Mouse (Mus musculus): ENCODE measurements around the gene Mospd1. TPM values are rescaled to one million over a fixed set of nuclear protein-coding genes. Genes with fewer than 3 reads are reported as not detected.

The Mospd1 gene
- polyA plus RNA-seq (2021; fragmentation: Nextera tagmentation), result 15.0 and 20.1 TPM in 2 replicates
- long read RNA-seq, experiment 1, transcript Mospd1-202 (6 exons, 1,773 nt), result major isoform, 15 of 21 reads
- long read RNA-seq, experiment 1, partial matches to known transcripts, result 1 of 21 reads
- long read RNA-seq, experiment 1, other reads (novel, unspliced or antisense), result 5 of 21 reads
- long read RNA-seq, experiment 2, transcript Mospd1-202 (6 exons, 1,773 nt), result major isoform, 102 of 132 reads
- long read RNA-seq, experiment 2, partial matches to known transcripts, result 3 of 132 reads
- long read RNA-seq, experiment 2, other reads (novel, unspliced or antisense), result 23 of 132 reads

DNA sequence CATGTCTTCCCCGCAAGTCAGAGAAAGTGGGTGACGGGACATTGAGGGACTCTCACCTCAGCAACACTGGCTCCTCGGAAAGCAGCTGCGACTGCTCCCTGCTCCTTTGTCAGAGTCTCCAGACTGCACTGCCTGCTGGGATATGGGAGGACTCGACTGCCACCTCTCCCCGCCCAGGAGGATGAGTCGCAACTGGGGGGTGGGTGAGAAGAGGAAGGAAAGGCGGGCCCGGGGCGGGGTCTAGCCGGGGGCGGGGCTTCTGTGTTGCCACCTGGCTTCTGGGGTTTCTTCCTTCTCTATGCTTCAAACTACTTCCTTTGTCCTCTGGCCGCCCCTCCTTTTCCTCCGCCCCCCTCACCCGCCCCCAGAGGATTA, at the start of gene Mospd1:
Gene Mospd1 (minus strand): TSS at position 137 of the 375 bp plus-strand sequence.

Other genes starting within 250 kb of the Mospd1 start
- not detected in 2 replicates for gene Plac1, start 130.4 kb downstream of the Mospd1 start, polyA plus RNA-seq (2021; fragmentation: Nextera tagmentation)
- 1.5 and 1.7 TPM in 2 replicates for gene Fam122b, start 100.7 kb downstream of the Mospd1 start, polyA plus RNA-seq (2021; fragmentation: Nextera tagmentation)
- gene Fam122c, start 97.1 kb downstream of the Mospd1 start, polyA plus RNA-seq (2021; fragmentation: Nextera tagmentation), result not detected in 2 replicates
- gene Etd, start 64.4 kb upstream of the Mospd1 start, polyA plus RNA-seq (2021; fragmentation: Nextera tagmentation), result not detected in 2 replicates
- 279 and 311 TPM in 2 replicates for gene Rtl8c, start 237.5 kb upstream of the Mospd1 start, polyA plus RNA-seq (2021; fragmentation: Nextera tagmentation)
- not detected in 2 replicates for gene Gm14597, start 238.5 kb upstream of the Mospd1 start, polyA plus RNA-seq (2021; fragmentation: Nextera tagmentation)

Measured in layer of hippocampus, adult 6 months (tissue).